Mouse (Mus musculus): ENCODE measurements around the gene Igfbp4.
A peak's percentile ranks its signal among the peaks of the same experiment; 100 is the strongest.

GRCm38 (mm10) chr11:99065979-99066378 lies 24.9 kb downstream of the Igfbp4 start:
- TF ChIP-seq CTCF (IDR thresholded peaks at IDR 0.05; ENCODE audit: low read depth, low read length), result peak; percentile 82
- no peak for TF ChIP-seq POLR2A (IDR thresholded peaks at IDR 0.05; ENCODE audit: extremely low read depth, insufficient read depth, low read length)
